Mouse (Mus musculus) skeletal muscle tissue, adult 2 months (tissue): ENCODE measurements at regions not wholly inside any gene's neighbourhood (a gene's known extent, or its start where the extent isn't known, plus 50 kb on each side); places are given as distances from the start of the nearest gene placed in this dataset.

ENCODE experiments used
- DNase-seq: peaks from one replicate; pipeline ENCODE4 v3.0.0-alpha.2; 2012; ENCODE audit warnings: low read depth, low spot score

DNA sequence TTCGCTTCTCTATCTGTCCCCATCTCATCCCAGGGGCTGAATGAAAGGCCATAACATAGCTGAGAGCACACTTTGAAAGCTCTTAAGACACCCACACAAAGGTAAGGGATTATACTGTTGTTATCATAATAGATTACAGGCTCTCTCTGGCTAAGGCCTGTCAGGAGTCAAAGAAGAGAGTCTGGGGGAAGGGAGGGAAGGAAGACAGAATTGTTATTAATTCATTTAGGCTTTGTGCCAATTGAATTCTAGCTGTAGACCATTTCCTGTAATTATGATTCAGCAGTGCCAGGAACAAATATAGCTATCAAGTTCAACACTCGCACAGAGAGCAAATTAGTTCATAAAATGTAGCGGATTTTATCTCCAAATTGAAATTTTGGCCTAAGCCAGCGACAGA lies 369.3 kb upstream of the Gm10306 start:
- no peak for DNase-seq

DNA sequence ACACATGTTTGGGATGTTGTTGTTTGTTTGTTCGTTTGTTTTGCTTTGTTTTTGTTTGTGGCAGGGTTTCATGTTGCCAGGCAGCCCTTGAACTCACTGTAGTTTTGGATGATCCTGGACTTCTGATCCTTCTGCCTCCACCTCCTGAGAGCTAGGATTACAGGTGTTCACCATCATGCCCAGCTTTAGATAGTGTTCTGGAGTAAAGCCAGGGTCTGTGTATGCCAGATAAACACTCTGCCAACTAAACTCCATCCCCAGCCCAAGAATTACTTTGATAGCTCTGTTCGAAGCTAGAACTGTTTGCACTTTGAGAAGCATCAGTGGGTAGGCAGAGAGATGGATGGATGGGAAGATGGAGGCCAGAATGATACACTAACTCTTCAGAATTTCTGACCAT lies 368.0 kb upstream of the Gm10306 start:
- DNase-seq: no peak

DNA sequence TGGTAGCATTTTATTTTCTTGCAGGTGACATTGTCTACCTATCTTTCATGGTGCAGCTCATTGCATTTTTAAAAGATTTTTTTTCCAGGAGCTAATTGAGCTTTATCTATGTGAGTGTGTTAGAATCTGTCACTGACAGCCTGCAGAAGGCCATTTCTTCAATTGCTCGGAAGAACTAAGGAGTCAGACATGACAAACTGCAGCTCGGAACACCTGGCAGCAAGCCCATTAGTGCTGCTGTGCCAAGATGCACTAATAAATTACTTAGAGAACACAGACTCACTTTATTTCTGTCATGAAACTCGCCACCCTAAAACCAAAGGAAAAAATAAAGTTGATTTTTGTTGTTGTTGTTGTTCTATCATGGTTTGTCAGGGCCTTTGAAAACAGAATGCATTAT lies 367.5 kb upstream of the Gm10306 start:
- DNase-seq: no peak

DNA sequence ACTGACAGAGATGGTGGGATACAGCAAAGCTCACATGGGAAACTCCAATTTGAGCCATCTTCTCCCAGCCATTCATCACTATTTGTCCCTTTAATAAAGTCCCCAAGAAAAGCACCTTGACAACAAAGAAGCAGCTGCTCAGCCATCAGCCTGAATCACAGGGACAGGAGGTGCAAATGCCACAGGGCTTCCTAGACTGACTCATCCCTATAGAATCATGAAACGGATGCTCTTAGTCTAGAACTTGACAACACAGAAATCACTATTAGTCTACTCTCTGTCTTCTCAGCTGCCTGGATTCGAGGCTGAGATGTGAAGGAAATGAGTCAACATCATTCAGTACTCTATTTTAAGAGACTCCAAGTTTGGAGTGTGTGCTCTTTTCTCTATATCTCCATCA lies 365.4 kb upstream of the Gm10306 start:
- no peak for DNase-seq

DNA sequence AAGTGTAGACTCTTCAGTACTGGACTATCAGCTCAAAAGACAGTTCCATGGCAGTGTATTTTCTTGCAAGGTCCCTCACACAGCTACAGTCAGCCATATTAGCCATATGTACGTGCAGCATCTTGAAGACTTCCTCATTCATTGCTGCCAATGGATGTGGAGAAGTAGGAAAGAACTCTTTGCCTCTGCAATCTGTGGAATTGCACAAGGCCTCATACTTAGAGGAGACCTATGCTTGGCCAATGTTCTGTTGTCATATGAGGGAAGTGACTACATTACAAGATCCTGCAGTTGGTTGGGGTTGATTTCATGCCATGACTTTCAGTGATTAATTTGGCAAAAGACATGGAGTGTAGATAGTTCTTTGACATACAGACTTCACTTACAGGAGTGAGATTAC lies 340.1 kb upstream of the Gm10306 start:
- DNase-seq: no peak

DNA sequence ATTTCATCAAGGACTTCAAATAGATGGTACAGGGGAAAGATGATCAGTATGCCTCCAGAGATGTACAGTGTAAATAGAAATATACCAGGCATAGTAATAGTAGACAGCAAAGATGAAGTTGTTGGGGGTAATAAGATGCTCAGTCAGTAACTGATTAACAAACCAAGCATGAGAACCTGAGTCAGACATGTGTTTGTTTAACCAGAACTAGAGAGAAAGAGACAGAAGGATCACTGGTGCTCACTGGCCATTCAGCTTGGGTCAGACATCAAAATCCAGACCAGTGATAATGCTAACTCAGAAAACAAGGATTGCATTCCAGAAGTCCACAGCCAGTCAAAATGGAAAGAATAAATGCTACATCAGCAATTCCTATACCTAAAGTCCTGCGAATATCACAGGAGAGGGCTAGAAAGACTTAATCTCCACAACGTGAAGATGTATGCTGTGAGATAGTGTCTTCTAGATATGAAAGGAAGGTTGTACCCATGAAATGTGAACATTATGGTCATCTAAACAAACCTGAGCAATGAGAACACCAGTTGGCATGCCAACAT lies 320.6 kb upstream of the Gm10306 start:
- DNase-seq: no peak

DNA sequence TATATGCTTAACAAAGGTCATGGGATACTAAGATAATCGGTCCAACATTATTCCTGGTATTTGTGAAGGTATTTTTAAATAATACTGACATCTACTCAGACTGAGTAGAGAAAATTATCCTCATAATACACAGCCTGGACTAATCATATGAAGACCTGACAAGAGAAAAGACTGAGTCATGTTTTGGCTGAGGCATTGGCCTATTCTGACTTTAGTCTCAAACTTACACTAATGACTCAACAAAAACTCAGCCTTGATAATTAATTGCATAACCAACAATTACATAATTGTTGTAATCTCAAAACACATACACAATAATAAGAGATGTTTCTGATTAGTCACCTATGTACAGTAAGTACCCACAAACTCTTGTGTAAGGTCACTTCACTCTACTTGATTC lies 300.3 kb upstream of the Gm10306 start:
- DNase-seq: no peak

DNA sequence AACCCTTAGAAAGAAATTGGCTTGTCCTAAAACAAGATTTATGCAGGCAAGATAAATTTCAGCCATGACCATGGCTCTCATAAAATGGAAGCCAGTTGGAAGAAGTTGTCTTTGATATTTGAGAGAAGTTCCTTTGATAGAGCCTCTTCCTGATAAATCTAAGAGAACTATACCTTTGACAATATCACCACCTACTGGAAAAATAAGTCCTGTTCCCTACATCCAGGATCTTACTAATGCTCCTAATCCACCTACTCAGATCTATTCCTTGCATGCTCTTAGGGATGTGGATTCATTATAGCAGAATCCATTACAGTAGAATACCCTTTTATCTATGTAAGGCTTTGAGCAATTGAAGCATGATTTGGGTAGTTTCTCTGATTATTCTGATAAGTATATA lies 295.2 kb upstream of the Gm10306 start:
- DNase-seq: no peak

DNA sequence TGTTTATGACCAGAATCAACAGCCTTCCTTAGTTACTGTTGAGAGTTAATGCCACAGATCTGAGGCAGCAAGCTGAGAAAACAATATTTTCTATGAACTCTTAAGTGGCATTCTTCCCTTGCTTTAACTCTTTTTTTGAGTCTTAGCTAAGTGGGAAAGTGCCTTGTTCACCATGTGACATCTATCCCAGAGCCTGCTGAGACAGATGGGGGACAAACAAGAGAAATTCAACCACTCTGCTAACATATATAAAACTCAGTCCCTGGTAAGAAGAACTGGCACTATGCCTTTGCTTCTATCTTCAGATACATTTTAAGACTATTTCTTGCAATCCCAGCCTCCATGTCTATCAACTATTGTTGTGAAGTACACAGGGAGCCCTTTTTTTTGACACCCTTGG lies 274.6 kb upstream of the Gm10306 start:
- DNase-seq: no peak

DNA sequence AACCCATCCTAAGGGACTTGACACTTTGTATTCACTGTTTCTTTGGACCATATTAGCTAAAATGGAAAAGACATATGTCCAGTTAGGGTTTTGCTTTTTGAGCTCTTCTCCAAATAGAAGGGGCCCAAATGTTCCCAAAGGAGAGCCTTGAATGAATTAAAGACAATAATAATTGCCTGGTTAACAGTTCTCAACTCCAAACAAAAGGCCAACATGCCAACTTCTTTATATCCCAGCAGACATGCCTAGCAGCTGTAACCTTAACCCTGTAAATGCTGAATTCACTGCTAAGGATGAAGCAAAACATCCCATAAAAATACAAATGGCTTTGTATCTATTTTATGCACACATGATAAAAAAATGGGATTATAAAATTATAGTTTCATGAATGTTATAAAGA lies 264.2 kb upstream of the Gm10306 start:
- no peak for DNase-seq

DNA sequence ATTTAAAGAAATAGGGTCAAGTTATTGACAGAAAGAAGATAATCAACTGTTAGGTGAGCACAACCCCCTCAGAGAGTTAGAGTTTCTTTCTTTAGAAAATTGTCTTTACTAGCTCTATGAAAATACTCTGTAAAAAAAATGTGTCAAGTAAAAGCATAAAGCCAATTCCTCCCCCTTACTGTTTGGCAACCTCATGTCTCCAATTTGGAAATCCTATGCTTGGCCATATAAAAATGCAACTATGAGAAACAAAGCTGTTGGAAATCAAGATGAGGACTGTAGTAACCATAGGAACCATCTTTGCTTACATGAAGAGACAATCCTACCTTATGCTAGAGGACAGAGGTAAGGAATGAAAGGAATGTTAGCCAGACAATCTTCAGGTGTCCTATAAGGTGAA lies 239.0 kb upstream of the Gm10306 start:
- DNase-seq: no peak

DNA sequence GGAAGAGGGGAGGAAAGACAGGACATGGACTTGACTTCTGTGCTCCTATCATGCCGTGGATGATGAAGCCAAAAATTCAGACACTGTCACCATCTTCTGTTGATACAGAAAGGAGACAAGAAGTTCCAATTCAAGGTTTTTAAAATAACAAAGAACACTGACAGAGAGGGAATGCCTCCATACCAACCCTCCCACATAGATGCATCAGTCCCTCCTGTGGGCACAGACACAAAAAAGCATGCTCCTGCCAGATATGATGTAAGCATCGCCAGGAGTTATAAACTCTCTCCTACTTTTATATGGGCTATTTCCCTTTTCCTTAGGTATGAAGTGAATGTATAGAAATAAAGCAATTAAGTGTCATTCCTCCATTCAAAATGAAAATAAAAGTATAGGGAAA lies 229.6 kb upstream of the Gm10306 start:
- DNase-seq: no peak

DNA sequence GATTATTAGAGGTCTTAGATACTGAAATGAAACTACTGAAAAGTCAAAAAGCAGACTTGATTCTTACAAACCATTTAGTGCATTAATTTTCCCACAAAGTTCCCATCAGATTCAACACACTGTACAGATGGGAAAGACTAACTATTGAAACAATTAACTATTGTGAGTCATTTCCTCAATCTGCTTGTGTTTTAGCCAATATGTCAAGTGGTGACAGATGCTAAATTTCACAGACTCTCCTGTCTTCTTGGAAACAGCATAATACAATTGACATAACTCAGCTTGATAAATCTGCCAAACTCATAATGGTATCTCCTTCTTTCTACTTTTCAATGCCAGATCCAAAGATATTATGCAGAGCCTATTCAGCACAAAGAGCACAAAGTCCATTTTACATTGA lies 213.0 kb upstream of the Gm10306 start:
- no peak for DNase-seq

DNA sequence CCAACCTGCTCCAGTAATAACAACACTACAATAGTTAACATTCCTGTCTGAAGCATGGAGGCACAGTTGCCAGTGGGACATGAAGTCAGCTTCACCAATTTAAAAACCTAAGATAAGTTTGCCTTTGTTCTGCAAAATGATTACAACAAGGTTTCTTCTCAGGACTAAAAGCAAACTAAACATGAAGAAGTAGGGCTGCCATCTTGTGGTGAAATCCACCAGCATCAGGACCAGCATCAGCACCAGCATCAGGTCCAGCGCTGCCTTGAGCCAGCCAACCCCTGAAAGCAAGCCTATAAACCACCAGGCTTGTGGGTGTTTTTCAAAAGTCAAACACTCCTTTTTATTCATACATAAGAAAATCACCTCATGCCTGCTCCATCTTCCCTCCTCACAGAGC lies 207.1 kb upstream of the Gm10306 start:
- DNase-seq: no peak

DNA sequence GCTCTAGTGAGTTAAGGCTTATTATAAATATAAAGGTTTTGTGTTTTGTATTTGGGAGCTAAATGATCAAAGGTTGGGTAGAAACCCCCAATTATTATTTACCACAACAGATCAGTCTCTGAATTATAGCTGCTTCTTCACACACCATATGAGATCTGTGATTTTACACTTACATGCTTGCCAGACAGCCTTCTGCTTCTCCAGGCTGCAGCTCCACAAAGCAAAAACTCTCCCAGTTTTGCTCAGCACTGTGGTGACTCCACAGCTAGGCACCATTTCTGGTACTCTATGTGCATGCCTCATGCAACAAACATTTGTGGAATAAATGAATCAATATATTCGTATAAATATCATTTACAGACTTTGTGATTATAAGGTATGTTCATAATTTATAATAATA lies 199.4 kb upstream of the Gm10306 start:
- no peak for DNase-seq

DNA sequence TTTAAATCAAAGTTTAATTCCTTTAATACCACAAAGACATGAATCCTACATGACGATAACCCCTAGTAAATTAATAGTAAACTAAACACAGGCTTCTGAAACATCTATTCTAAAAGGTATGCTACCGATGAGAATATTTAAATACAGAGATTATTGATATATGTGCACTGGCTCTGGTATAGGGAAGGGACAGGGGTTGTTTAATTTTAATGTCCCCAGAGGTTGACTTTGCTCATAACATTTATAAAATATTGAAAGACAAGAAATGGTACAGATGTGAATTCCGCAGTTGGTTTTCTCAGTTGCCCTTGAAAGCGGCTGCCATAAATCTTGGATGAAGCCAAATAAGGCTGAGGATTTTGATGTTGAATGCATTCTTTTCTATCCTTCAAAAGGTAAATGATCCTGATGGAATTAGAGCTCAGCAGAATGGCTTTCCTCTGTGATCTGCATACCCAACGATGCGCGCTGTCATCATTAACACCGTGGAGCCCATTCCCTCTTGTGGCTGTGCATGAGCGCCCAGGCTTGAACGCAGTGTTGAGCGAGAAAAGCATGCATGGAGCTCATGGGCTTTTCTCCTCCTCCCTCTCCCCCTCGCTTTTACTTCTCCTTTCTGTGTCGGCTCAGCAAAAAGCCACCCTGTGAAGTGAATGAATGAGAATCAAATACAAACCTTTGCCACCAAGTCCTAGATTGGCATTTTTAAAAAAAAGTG lies 195.4 kb upstream of the Gm10306 start:
- no peak for DNase-seq

DNA sequence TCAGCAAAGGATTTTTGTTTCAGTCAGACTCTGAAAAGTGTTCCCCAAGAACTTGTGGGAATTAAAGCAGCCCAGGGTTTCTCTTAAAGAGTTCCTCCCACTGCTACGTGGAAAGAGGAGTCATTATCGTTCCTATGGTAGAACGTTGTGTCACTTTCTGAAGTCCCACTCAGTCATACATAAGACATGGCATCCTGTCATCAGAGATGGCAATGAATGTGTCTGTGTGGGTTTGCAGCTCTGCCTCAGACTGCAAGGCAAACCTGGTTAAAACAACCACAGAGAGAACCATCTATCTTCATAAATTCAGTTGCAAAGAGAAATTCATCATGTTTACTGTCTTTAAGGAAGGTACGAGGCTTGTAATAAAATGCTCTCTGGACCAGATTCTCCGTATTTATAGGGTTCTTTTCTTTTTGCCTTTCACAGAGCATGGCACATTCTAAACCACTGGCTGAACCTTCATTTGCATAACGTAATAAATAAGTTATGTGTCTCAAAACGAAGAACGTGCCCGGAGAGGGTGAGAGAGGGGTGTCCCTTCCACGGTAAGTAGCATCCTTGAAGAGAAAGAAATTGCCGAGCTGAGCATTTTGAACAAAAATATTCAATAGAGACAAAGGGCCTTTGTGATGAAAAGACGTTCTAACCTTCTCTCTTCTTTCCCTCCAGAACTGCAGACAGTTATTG lies 194.7 kb upstream of the Gm10306 start:
- DNase-seq: no peak

DNA sequence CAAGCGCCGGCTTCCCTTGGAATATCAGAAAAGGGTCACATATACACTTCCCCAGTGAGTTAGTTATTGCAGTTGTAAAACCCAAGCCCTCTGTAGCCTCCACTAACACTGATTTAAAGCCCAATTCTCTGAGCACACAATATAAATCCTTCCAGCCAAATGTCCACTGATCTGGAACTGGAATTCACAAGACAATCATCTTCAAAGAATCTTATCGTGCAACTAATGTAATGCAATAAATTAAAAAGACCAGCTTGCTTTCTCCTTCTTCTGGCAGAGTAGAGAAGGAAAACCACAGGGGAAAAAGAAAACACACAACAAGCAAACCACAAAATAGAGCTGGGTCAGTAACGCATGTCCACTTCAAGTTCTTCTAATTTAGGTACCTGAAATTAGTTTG lies 191.0 kb upstream of the Gm10306 start:
- DNase-seq: no peak

DNA sequence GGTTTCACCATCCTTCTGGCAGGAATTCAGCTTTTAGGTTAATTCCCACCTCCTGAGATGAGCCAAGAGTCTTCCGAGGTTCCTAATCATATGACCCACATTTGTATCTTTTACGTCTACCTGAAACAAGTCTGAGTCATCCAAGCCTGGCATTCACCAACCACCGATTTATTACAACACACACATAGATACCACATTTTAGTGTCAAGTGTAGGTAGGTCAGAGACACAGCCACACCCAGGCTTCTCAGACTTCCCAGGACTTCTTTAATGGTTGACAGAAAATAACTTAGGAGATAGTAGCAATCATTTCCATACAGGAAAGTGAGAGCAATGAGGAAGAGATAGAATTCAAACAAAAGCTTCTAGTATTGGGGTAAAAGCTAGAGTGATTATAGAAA lies 189.2 kb upstream of the Gm10306 start:
- no peak for DNase-seq

DNA sequence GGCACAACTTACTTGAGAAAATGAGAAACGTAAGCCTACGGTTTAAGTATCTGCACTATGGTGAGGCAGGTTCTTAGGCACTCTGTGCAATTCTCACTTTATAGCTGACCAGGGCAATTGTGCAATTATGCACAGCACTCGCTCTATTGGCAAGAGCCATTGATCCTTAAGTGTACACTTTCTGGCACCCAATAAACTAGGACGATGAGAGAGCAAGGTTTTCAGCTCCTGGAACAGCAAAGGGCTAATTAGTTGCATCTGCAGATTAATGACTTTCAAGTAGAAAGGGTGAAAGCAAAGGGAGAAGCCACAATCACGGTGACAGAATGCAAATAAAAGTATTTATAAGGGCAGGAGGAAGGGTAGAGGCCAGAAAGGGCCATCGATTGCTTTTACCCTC lies 185.4 kb upstream of the Gm10306 start:
- no peak for DNase-seq

DNA sequence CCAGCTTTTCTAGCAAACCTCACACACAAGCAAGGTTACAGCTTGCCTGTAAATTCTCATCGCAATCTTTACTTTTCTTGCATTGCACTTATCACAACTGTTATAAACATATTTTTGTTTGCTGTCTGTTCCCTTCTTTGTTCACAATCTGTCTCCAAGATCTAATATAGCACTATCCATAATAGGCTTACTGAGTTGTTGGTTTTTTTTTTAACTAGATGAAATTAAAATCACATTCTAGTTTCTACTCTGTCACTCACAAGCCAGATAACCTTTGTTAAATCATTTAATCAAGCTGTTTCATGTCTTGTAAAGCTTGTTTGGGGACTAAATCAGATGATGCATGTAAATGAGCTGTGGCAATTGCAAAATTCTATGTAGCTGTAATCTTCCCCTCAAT lies 180.1 kb upstream of the Gm10306 start:
- DNase-seq: no peak

DNA sequence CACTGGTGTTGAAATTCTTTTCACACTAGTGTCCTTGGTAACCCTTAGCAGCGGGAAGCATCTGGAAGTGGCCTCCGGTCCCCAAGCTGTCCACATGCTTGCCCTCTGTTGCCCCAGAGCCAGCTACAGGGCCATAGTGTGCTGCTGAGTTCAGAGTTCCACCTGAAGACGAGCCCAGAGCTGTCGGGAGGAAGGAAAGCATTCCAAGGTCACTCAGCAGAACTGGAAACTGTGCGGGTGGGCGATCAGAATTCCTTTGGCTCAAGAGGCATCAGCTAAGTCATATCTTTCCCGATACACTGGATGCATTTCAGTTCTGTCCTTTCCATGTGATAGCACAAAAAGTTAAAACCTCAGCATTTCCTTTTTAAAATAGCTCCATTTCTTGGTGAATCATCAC lies 170.6 kb upstream of the Gm10306 start:
- no peak for DNase-seq

DNA sequence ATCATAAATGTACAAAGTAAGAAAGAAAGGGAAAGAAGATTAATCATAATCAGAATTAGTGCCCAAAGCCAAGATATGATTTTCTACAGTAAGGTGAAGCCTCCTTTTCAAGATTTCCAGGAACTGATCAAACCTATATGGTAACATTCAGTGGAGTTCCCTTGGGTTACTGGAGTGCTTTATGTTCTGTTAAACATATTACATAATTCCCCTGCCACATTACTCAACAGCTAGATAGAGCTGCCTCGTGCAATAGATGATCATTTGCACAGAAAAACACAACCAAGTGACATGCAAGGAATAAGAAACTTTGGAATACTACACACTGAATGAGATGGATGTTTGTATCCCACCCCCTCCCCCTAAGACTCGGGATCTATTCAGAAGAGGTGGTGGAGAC lies 168.0 kb upstream of the Gm10306 start:
- no peak for DNase-seq
